Mouse (Mus musculus): ENCODE data around the gene Ptges.

Gene Ptges

GRCm38 (mm10) chr2:30902256-30902655 lies 27.4 kb downstream of the Ptges start:
- no peak for DNase-seq (ENCODE audit: extremely low spot score, low read depth, low spot score)

- DNase-seq (ENCODE audit: extremely low spot score, low read depth, low spot score), result no peak
Observed at GRCm38 (mm10) chr2:30901646-30902160, 28.0 kb downstream of the Ptges start.

- no peak for DNase-seq (ENCODE audit: extremely low spot score, low read depth, low spot score)
Observed at GRCm38 (mm10) chr2:30899397-30900069, 30.1 kb downstream of the Ptges start.

GRCm38 (mm10) chr2:30897291-30897690 lies 32.4 kb downstream of the Ptges start:
- DNase-seq (ENCODE audit: extremely low spot score, low read depth, low spot score), result no peak

GRCm38 (mm10) chr2:30893946-30894345 lies 35.7 kb downstream of the Ptges start:
- DNase-seq (ENCODE audit: extremely low spot score, low read depth, low spot score), result no peak

GRCm38 (mm10) chr2:30893399-30893798 lies 36.3 kb downstream of the Ptges start:
- DNase-seq (ENCODE audit: extremely low spot score, low read depth, low spot score), result no peak

GRCm38 (mm10) chr2:30891002-30891401 lies 38.7 kb downstream of the Ptges start:
- DNase-seq (ENCODE audit: extremely low spot score, low read depth, low spot score), result peak; percentile 35

- no peak for DNase-seq (ENCODE audit: extremely low spot score, low read depth, low spot score)
Observed at GRCm38 (mm10) chr2:30885453-30886163, 44.1 kb downstream of the Ptges start.

GRCm38 (mm10) chr2:30884852-30885373 lies 44.8 kb downstream of the Ptges start:
- no peak for DNase-seq (ENCODE audit: extremely low spot score, low read depth, low spot score)

- no peak for DNase-seq (ENCODE audit: extremely low spot score, low read depth, low spot score)
Observed at GRCm38 (mm10) chr2:30881215-30881614, 48.4 kb downstream of the Ptges start.

GRCm38 (mm10) chr2:30879481-30879880 lies 50.2 kb downstream of the Ptges start:
- DNase-seq (ENCODE audit: extremely low spot score, low read depth, low spot score), result no peak

- no peak for DNase-seq (ENCODE audit: extremely low spot score, low read depth, low spot score)
Observed at GRCm38 (mm10) chr2:30875621-30876432, 53.8 kb downstream of the Ptges start.

- no peak for DNase-seq (ENCODE audit: extremely low spot score, low read depth, low spot score)
Observed at GRCm38 (mm10) chr2:30875096-30875495, 54.6 kb downstream of the Ptges start.

GRCm38 (mm10) chr2:30874445-30874844 lies 55.2 kb downstream of the Ptges start:
- DNase-seq (ENCODE audit: extremely low spot score, low read depth, low spot score), result no peak

- peak; percentile 83 for DNase-seq (ENCODE audit: extremely low spot score, low read depth, low spot score)
Observed at GRCm38 (mm10) chr2:30872669-30873068, 57.0 kb downstream of the Ptges start.

- DNase-seq (ENCODE audit: extremely low spot score, low read depth, low spot score), result no peak
Observed at GRCm38 (mm10) chr2:30870863-30871262, 58.8 kb downstream of the Ptges start.

GRCm38 (mm10) chr2:30865426-30865825 lies 64.2 kb downstream of the Ptges start:
- no peak for DNase-seq (ENCODE audit: extremely low spot score, low read depth, low spot score)

GRCm38 (mm10) chr2:30864968-30865381 lies 64.7 kb downstream of the Ptges start:
- DNase-seq (ENCODE audit: extremely low spot score, low read depth, low spot score), result no peak

GRCm38 (mm10) chr2:30863574-30863973 lies 66.1 kb downstream of the Ptges start:
- DNase-seq (ENCODE audit: extremely low spot score, low read depth, low spot score), result no peak

GRCm38 (mm10) chr2:30862081-30862480 lies 67.6 kb downstream of the Ptges start:
- DNase-seq (ENCODE audit: extremely low spot score, low read depth, low spot score), result no peak

GRCm38 (mm10) chr2:30859782-30860181 lies 69.9 kb downstream of the Ptges start:
- DNase-seq (ENCODE audit: extremely low spot score, low read depth, low spot score), result no peak

All from hindlimb bud, embryonic 11.5 days (tissue).